Mouse (Mus musculus): Measurements from ENCODE around the gene Loxl3.

Gene Loxl3

DNA sequence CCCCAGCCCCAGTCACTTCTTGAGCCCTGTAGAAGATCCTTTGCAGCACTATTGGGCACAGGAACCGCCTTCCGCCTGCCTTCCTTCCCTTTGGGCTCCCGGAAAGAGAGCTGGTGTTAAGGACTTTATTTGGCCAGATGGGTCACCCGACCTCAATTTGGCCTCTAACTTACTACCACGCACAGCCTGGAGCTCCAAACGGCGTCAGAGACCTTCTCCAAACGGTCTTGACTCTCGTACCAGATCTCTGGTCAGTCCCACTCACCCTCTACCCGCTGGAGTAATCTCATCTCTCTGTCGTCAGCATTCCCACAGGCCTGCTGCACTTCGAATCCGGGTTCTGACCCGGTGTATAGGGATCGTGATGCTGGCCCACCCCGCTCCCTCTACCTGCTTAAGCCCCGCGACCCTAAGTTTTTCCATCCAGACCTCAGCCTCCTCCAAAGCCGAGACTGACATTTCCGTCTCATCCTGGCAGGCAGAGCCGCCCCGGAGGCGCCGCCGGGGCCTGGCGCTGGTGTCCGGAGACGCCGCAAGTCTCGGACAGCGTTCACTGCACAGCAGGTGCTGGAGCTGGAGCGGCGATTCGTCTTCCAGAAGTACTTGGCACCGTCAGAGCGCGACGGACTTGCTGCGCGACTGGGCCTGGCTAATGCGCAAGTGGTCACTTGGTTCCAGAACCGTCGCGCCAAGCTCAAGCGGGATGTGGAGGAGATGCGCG, 53.4 kb downstream of the Loxl3 start:
- peak in 1 of 2 experiments; percentile 29 for DNase-seq

- no peak for DNase-seq
These were observed 53.9 kb downstream of the Loxl3 start for GRCm38 (mm10) chr6:83087926-83088260.

DNA sequence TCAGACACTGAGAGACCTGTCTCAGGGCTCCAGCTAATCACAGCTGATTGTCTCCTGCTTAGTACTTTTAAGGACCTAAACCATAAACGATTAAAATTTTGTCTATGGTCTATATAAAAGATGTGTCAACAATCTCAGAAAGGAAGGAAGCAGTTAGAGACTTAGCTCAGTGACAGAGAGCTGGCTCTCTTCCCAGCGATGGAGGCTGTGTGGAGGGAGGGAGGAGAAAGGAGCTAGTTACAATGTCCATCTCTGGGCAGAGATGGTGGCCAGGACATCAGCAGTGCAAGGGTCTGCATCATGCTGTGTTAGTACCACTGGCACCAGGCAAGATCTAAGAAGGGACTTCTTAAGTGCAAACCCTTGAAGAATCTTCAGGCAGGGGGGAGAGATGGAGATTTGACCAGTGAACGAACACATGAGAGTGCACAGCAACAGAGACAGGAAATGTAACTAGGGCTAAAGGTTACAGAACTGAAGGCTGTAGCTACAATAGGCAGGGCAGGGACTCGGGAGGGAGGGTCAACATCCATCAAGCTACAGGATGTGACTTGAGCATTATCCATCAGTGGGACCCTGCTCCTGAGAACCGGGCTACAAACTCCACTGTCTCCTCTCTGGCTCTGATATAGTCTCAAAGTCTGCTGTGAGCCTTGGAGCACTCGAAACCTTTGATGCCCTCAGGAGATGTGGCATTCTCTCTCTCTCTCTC, 58.6 kb downstream of the Loxl3 start:
- no peak for DNase-seq

DNA sequence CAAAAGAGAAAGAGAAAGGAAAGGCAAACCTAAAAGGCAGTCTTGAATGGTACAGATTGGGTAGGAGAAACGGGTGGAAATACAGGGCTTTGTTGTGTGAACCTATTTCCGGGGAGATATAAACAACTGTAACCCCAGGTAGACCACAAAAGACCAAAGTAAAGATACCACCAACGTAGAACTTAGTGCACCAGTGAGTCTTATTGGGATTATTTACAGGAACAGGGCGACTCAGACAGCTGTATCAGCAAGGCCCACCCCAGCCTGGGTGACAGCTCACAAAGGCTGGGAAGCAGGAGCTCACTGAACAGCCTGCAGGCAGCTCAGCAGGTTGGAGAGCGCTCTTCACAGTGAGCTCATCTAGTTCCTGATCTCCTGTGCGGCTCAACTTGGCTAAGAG, 62.0 kb downstream of the Loxl3 start:
- no peak for DNase-seq

DNA sequence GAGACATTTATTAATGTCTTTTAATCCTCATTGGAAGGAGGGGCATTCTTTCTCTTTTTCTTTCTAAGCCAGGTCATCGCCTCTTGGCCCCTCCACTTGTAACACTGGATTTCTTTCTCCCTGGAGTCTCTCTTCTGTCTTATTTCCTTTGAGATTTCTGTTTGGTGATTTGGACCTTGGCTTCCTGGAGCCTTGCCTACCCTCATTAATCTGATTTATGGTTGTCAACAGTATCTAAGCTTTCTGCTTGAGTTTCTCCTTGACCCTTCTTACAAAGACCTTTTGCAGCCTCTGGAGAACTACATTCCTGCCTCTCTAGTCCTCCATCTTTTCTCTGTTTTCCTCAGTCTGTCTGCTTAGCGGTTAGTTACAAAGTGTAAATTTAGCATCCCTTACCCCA, 64.4 kb downstream of the Loxl3 start:
- no peak for DNase-seq

DNA sequence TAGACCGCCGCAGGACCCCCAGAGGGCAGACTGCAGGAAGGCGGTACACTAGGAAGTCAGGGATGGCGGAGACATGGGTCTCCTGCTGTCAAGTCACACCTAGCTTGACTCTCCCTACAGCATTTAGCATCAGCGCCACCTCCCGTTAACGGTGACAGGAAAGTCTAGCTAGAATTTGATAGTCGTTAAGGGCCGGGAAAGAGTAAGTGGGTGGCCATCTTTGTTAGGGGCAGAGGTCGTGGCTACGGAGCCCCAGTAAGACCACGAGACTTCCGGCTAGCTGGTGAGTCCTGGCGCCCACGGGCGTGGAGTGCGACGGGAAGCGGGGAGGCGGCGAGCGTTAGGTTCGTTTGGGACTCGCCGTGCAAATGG, 67.3 kb downstream of the Loxl3 start, which contains the start of the genes Ccdc142 and Gm42688:
Gene Ccdc142, plus strand, starts transcription at position 286 of the 372 bp plus-strand sequence.
Gene Gm42688, plus strand, starts transcription at position 302 of the 372 bp plus-strand sequence.
- peak; percentile 90 to 93 for DNase-seq

DNA sequence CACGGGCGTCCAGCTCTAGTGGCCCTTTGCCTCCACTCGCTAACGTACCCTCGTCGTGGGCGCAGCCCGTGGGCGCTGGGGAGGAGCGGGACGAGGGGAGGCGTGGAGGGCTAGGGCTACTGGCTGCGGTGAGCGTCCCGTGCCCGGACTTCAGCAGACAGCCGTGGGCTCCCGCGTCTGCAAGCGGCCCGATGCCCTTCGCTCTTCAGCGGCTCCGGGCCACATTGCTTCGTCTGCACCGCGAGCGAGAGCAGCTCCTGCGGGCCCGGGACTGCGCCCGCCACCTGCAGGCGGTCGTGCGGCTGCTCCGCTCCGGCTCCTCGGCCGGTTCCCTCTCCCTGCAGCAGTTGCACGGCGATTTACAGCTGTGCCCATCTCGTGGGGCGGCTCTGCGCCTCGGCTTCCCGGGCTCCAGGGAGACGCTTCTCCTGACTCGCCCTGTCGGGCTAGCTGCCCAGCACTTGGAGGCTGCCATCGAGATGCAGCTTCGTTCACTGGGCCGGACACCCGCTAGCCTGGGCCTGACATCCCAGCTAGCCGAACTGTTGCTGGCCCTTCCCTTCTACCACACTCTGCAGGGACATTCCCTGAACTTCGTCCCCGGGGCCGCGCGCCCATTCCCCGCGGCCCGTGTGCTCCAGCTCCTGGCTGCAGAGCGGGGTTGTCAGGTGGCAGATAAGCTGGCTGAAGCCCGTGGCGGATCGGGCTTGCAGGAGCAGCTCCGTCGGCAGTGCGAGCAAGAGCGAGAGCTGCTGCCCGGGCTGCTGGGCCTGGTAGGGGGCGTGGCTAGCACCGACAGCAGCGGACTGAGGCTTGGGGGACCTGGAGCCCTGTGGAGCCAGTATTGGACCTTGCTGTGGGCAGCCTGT, 67.9 kb downstream of the Loxl3 start:
- DNase-seq, result peak in 1 of 2 experiments; percentile 72

Data from cerebellum, postnatal 25 days (tissue).